Mouse (Mus musculus): ENCODE results near the gene Cdk14. TPM values are rescaled to one million over a fixed set of nuclear protein-coding genes. Genes with fewer than 3 reads are reported as not detected.

Cdk14 gene
- polyA plus RNA-seq, 1 experiment from 2014 or later: 22.7 TPM

GRCm38 (mm10) chr5:4756871-4757711 is 663.0 kb downstream of the Cdk14 start:
- peak overlapping the region; percentile 99 for H3K27ac ChIP-seq (replicated peaks; ENCODE audit: low read depth, low read length)
- no peaks in the 10 kb centered on the region for H3K36me3 ChIP-seq (ENCODE audit: control insufficient read depth, insufficient read depth, low read length)
- ATAC-seq (ENCODE audit: insufficient number of reproducible peaks, low FRiP score, low TSS enrichment, low read depth): peak; percentile 63
- peak overlapping the region; percentile 96 for H3K9ac ChIP-seq (ENCODE audit: low read length)
- H3K9me3 ChIP-seq (ENCODE audit: control insufficient read depth, low read length): no peaks in the 10 kb centered on the region
- H3K4me2 ChIP-seq (ENCODE audit: low read depth, severe bottlenecking): peak overlapping the region; percentile 97
- WGBS: under 1% methylated on average over 80 of the region's 80 CpGs
- no peaks in the 10 kb centered on the region for H3K27me3 ChIP-seq (ENCODE audit: control insufficient read depth, insufficient read depth, low read length)
- peak overlapping the region; percentile 90 for H3K4me3 ChIP-seq (ENCODE audit: low read depth, low read length)
- H3K4me1 ChIP-seq (ENCODE audit: control insufficient read depth, insufficient read depth, low read length): peaks cover 25% of the 10 kb centered on the region
- peak; percentile 80 for DNase-seq (ENCODE audit: low spot score)

GRCm38 (mm10) chr5:4756001-4756681 is 664.0 kb downstream of the Cdk14 start:
- DNase-seq (ENCODE audit: low spot score) (peak; percentile 58), ATAC-seq (ENCODE audit: insufficient number of reproducible peaks, low FRiP score, low TSS enrichment, low read depth) (no peak)
- peak overlapping the region; percentile 90 for H3K4me3 ChIP-seq (ENCODE audit: low read depth, low read length)
- WGBS: 4% methylated on average over 43 of the region's 43 CpGs
- peak overlapping the region; percentile 97 for H3K4me2 ChIP-seq (ENCODE audit: low read depth, severe bottlenecking)
- H3K27ac ChIP-seq (replicated peaks; ENCODE audit: low read depth, low read length): peak overlapping the region; percentile 99
- no peaks in the 10 kb centered on the region for H3K27me3 ChIP-seq (ENCODE audit: control insufficient read depth, insufficient read depth, low read length)
- peaks cover 25% of the 10 kb centered on the region for H3K4me1 ChIP-seq (ENCODE audit: control insufficient read depth, insufficient read depth, low read length)
- no peaks in the 10 kb centered on the region for H3K9me3 ChIP-seq (ENCODE audit: control insufficient read depth, low read length)
- no peaks in the 10 kb centered on the region for H3K36me3 ChIP-seq (ENCODE audit: control insufficient read depth, insufficient read depth, low read length)
- H3K9ac ChIP-seq (ENCODE audit: low read length): peak overlapping the region; percentile 96

- H3K9me3 ChIP-seq (ENCODE audit: control insufficient read depth, low read length): no peaks in the 10 kb centered on the region
- no peaks in the 10 kb centered on the region for H3K36me3 ChIP-seq (ENCODE audit: control insufficient read depth, insufficient read depth, low read length)
- peak overlapping the region; percentile 97 for H3K4me2 ChIP-seq (ENCODE audit: low read depth, severe bottlenecking)
- ATAC-seq (ENCODE audit: insufficient number of reproducible peaks, low FRiP score, low TSS enrichment, low read depth) (no peak), DNase-seq (ENCODE audit: low spot score) (peak; percentile 26)
- H3K4me1 ChIP-seq (ENCODE audit: control insufficient read depth, insufficient read depth, low read length): peaks cover 25% of the 10 kb centered on the region
- H3K27me3 ChIP-seq (ENCODE audit: control insufficient read depth, insufficient read depth, low read length): no peaks in the 10 kb centered on the region
- 32% methylated on average over 11 of the region's 11 CpGs for WGBS
- H3K27ac ChIP-seq (replicated peaks; ENCODE audit: low read depth, low read length): no peak overlapping the region
- peak overlapping the region; percentile 90 for H3K4me3 ChIP-seq (ENCODE audit: low read depth, low read length)
- peak overlapping the region; percentile 96 for H3K9ac ChIP-seq (ENCODE audit: low read length)
Observed at GRCm38 (mm10) chr5:4755326-4755725, 664.8 kb downstream of the Cdk14 start.

- peak; percentile 45 for DNase-seq (ENCODE audit: low spot score)
- no peak for ATAC-seq (ENCODE audit: insufficient number of reproducible peaks, low FRiP score, low TSS enrichment, low read depth)
- Histone ChIP-seq H3K4me1 (ENCODE audit: control insufficient read depth, insufficient read depth, low read length) (peaks cover 25% of the 10 kb centered on the region), H3K27me3 (ENCODE audit: control insufficient read depth, insufficient read depth, low read length) (no peaks in the 10 kb centered on the region), H3K36me3 (ENCODE audit: control insufficient read depth, insufficient read depth, low read length) (no peaks in the 10 kb centered on the region), H3K4me3 (ENCODE audit: low read depth, low read length) (peak overlapping the region; percentile 90), H3K9me3 (ENCODE audit: control insufficient read depth, low read length) (no peaks in the 10 kb centered on the region), H3K27ac (replicated peaks; ENCODE audit: low read depth, low read length) (no peak overlapping the region), H3K9ac (ENCODE audit: low read length) (peak overlapping the region; percentile 22; the same call in 1 of the 2 replicates), H3K4me2 (ENCODE audit: low read depth, severe bottlenecking) (peak overlapping the region; percentile 97)
- WGBS: 21% methylated on average over 9 of the region's 9 CpGs
Observed at GRCm38 (mm10) chr5:4754701-4755281, 665.3 kb downstream of the Cdk14 start.

Small RNAs within 50 kb of the gene (microRNA-seq; reads per million reads assigned to microRNA genes)
- gene Gm25037 (not detected), gene Gm44483 (not detected)

Other genes with a start within 250 kb of the Cdk14 start
- gene 1700015F17Rik, start 58.8 kb upstream of the Cdk14 start, polyA plus RNA-seq (2014; fragmentation: Nextera tagmentation; extraction: Ambion mirVana): not detected in 2 replicates
- 22.0 and 25.0 TPM in 2 replicates for gene Cldn12, start 94.6 kb upstream of the Cdk14 start, polyA plus RNA-seq (2014; fragmentation: Nextera tagmentation; extraction: Ambion mirVana)
- gene Gtpbp10, start 139.2 kb upstream of the Cdk14 start, polyA plus RNA-seq (2014; fragmentation: Nextera tagmentation; extraction: Ambion mirVana): 34.2 and 40.7 TPM in 2 replicates
- gene Gm8773, start 153.5 kb upstream of the Cdk14 start, polyA plus RNA-seq (2014; fragmentation: Nextera tagmentation; extraction: Ambion mirVana): 0.47 and 0.60 TPM in 2 replicates
- 2.5 and 3.6 TPM in 2 replicates for gene Cfap69, start 243.9 kb upstream of the Cdk14 start, polyA plus RNA-seq (2014; fragmentation: Nextera tagmentation; extraction: Ambion mirVana)

All from limb, embryonic 11.5 days (tissue).